Mouse (Mus musculus) liver, embryonic 14.5 days (tissue): ENCODE measurements around the gene Cd47.

ENCODE experiments used
- CTCF ChIP-seq: IDR thresholded peaks from 2 replicates; pipeline ENCODE4 v1.5.1; 2016; ENCODE audit warnings: antibody characterized with exemption, low read depth, control low read depth
- EP300 ChIP-seq: IDR thresholded peaks from 2 replicates; pipeline ENCODE4 v1.6.1; 2016; ENCODE audit warnings: antibody characterized with exemption, low read depth

DNA sequence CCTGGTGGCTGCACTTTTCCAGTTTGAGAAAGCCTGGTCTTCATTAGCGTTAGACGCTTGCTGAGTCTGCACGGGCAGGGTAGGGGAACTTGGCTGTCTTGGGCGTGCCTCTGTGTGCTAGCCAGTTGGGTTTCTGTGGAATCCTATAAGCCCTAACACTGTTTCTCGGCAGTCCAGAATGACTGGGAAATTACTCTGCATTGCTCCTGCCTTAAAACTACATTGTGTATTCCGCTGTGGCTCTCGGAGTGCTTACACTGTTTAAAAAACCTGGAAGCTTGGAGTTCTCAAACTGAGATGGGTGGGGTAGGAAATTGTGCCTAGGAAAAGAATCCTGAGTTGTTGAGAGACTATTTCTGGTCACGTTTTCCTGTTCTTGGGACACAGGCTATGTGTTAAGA is 105.3 kb downstream of the Cd47 start:
- no peak for TF ChIP-seq CTCF
- no peak for TF ChIP-seq EP300
